In the genomic region with DNA sequence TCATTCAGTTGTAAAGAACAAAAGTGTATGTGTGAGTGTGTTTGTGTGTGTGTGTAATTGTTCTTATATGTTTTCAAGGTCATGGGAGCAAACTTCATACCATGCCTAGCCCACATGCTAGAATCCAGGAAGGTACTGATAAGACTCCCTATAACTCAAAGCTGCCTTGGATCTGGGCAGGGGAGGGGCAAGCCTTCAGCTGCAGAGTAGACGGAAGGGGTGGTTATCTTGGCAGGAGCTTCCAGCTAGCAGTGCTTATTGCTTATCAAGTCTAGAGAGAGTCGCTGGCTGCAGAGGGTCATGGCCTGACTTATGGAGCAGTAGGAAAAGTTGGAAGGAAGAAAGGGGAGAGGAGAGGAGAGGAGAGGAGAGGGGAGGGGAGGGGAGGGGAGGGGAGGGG, we compare ENCODE assay signal across 25 mouse cellular contexts.
DNase-seq lines count a peak whose midpoint lies in the region; ATAC-seq lines count a peak whose summit lies in the region.
"Had no signal": no experiment of that assay in that cellular context is flagged by ENCODE, and none has a peak within 500 bp of the region (broad histone marks: within the 10 kb centered on the region; RNA-seq: fewer than 3 reads in every experiment).

No protein-coding gene starts in this region.

- H3K27ac ChIP-seq in heart, embryonic 12.5 days (ENCODE audit: poor library complexity, severe bottlenecking), result peak overlapping the region; percentile 67; the same call in 1 of the 2 replicates
- 0 out of 2 replicates have a peak overlapping the region, but pooled peaks have one; percentile 36 for H3K27ac ChIP-seq in liver, embryonic 11.5 days (ENCODE audit: low read depth, low read length)
- H3K27ac ChIP-seq in liver, embryonic 16.5 days (ENCODE audit: low read length), result no peak overlapping the region
- H3K27ac ChIP-seq: embryonic facial prominence, embryonic 13.5 days; hindbrain, embryonic 14.5 days; layer of hippocampus, adult 2 months had no signal

- H3K4me2 ChIP-seq in heart, embryonic 12.5 days, result no peak overlapping the region
- H3K4me2 ChIP-seq in liver, embryonic 11.5 days, result no peak overlapping the region
- no peak overlapping the region for H3K4me2 ChIP-seq in liver, embryonic 16.5 days (ENCODE audit: low read depth, low read length)
- H3K4me2 ChIP-seq: embryonic facial prominence, embryonic 13.5 days; hindbrain, embryonic 14.5 days had no signal

- no peaks in the 10 kb centered on the region for H3K27me3 ChIP-seq in heart, embryonic 12.5 days (replicated peaks)
- H3K27me3 ChIP-seq in liver, embryonic 11.5 days (replicated peaks; ENCODE audit: control insufficient read depth, insufficient read depth, low read length), result no peaks in the 10 kb centered on the region
- no peaks in the 10 kb centered on the region for H3K27me3 ChIP-seq in liver, embryonic 16.5 days (ENCODE audit: control insufficient read depth, insufficient read depth, low read depth, low read length)
- H3K27me3 ChIP-seq: CH12.LX had no signal

- H3K9ac ChIP-seq in heart, embryonic 12.5 days, result no peak overlapping the region
- no peak overlapping the region for H3K9ac ChIP-seq in liver, embryonic 11.5 days (ENCODE audit: low read depth, low read length)
- H3K9ac ChIP-seq in liver, embryonic 16.5 days (ENCODE audit: low read depth, low read length), result no peak overlapping the region
- H3K9ac ChIP-seq: embryonic facial prominence, embryonic 13.5 days; hindbrain, embryonic 14.5 days had no signal

- no peaks in the 10 kb centered on the region for H3K36me3 ChIP-seq in heart, embryonic 12.5 days
- H3K36me3 ChIP-seq in liver, embryonic 11.5 days (ENCODE audit: control insufficient read depth, insufficient read depth, low read length), result no peaks in the 10 kb centered on the region
- H3K36me3 ChIP-seq in liver, embryonic 16.5 days (ENCODE audit: control insufficient read depth, insufficient read depth), result no peaks in the 10 kb centered on the region
- H3K36me3 ChIP-seq: embryonic facial prominence, embryonic 13.5 days; forebrain, embryonic 10.5 days had no signal

- no peak for DNase-seq in heart, postnatal 4 days
- DNase-seq in kidney, postnatal 4 days, result peak; percentile 25 to 33
- DNase-seq in kidney, postnatal 14 days, result no peak
- no peak for DNase-seq in liver, embryonic 11.5 days (ENCODE audit: low spot score)
- DNase-seq in frontal cortex, postnatal 36 days (ENCODE audit: low spot score in 2 of 2), result no peak
- DNase-seq: adrenal gland, adult 8-10 months; B cell, adult 2 months; cerebellum, adult 18-20 months; cerebellum, postnatal 10 days; kidney, adult 9 months; kidney, postnatal 25 days; lung, adult 2 months; lung, postnatal 14 days; midbrain, embryonic 14.5 days had no signal

- peaks cover 27% of the 10 kb centered on the region for H3K4me1 ChIP-seq in heart, embryonic 12.5 days (replicated peaks)
- peaks cover 19% of the 10 kb centered on the region for H3K4me1 ChIP-seq in liver, embryonic 11.5 days (replicated peaks; ENCODE audit: control insufficient read depth, insufficient read depth, low read length)
- H3K4me1 ChIP-seq in liver, embryonic 16.5 days (ENCODE audit: control insufficient read depth, low read depth, low read length), result no peaks in the 10 kb centered on the region
- H3K4me1 ChIP-seq: embryonic facial prominence, embryonic 13.5 days had no signal

- WGBS in heart, embryonic 12.5 days, result 0% methylated on average over 2 of the region's 2 CpGs
- 20% methylated on average over 2 of the region's 2 CpGs for WGBS in liver, embryonic 11.5 days
- WGBS in liver, embryonic 16.5 days (ENCODE audit: insufficient replicate concordance), result 55% methylated on average over 2 of the region's 2 CpGs

- no peak overlapping the region for H3K4me3 ChIP-seq in heart, embryonic 12.5 days
- no peak overlapping the region for H3K4me3 ChIP-seq in liver, embryonic 11.5 days (ENCODE audit: low read depth, low read length)
- no peak overlapping the region for H3K4me3 ChIP-seq in liver, embryonic 16.5 days (ENCODE audit: low read depth, low read length)
- H3K4me3 ChIP-seq: embryonic facial prominence, embryonic 13.5 days; forebrain, embryonic 10.5 days; layer of hippocampus, adult 2 months had no signal

- H3K9me3 ChIP-seq in heart, embryonic 12.5 days (replicated peaks), result no peaks in the 10 kb centered on the region
- H3K9me3 ChIP-seq in liver, embryonic 11.5 days (ENCODE audit: control insufficient read depth, low read length), result no peaks in the 10 kb centered on the region; the same call in 1 of the 2 replicates
- peaks cover 3% of the 10 kb centered on the region; the same call in 1 of the 2 replicates for H3K9me3 ChIP-seq in liver, embryonic 16.5 days (replicated peaks; ENCODE audit: control insufficient read depth, low read length)
- H3K9me3 ChIP-seq: embryonic facial prominence, embryonic 13.5 days; forebrain, embryonic 10.5 days had no signal

- peak; percentile 81 for ATAC-seq in heart, embryonic 12.5 days (ENCODE audit: insufficient number of reproducible peaks, low FRiP score)
- ATAC-seq in liver, embryonic 11.5 days (replicated peaks; ENCODE audit: low FRiP score), result peak; percentile 92
- peak; percentile 43; the same call in 1 of the 2 replicates for ATAC-seq in liver, embryonic 16.5 days (ENCODE audit: low read depth)
- ATAC-seq in CD4-positive, CD25-positive, alpha-beta regulatory T cell, adult 4 months, result no peak
- ATAC-seq: activated CD4-positive, CD25-positive, alpha-beta regulatory T cell, adult 4 months; forebrain, embryonic 16.5 days; inflammation-experienced regulatory T-cells, adult 6 months had no signal

Comparison
In these comparisons a context has a peak if more than half of its experiments do, and no peak if none do; other contexts are left out.
1. DNase-seq: peak in kidney, postnatal 4 days (2 of 2); none in heart, postnatal 4 days (single experiment), kidney, postnatal 14 days (single experiment), liver, embryonic 11.5 days (single experiment) and frontal cortex, postnatal 36 days (0 of 2).